Mouse (Mus musculus): Measurements from ENCODE around the gene Inpp5f. TPM values are rescaled to one million over a fixed set of nuclear protein-coding genes. Genes with fewer than 3 reads are reported as not detected.
"Not testable (repeated sequence)": the region's sequence is repeated elsewhere in the genome, so short reads cannot be mapped to it uniquely, and the experiment has no call there.

The Inpp5f gene
- total and polyA plus RNA-seq, 3 experiments: 1.5 to 4.5 (median 4.1) TPM

DNA sequence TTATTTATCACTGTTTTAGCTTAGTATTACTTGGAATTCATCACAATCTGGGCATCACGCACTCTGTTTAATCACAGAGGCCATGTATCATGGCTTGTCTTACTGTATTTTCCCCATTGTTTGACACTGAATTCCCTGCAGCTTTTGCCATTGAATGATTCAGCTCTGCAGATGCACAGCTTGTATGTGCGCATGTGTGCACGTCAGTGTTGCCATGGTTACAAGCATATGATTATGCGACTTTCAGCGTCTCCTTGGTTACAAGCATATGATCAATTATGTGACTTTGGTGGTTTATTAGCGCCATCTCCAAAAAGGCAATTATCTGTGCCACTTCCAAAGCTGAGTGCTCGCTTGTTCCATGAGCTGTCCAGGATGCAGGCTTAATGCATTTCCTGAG lies 79.7 kb downstream of the Inpp5f start:
- H3K4me1 ChIP-seq (ENCODE audit: control insufficient read depth, insufficient read depth, low read length): no peaks in the 10 kb centered on the region
- H3K27me3 ChIP-seq (ENCODE audit: control insufficient read depth, insufficient read depth, low read length): no peaks in the 10 kb centered on the region
- H3K36me3 ChIP-seq (ENCODE audit: control insufficient read depth, insufficient read depth, low read length): no peaks in the 10 kb centered on the region; the same call in 1 of the 2 replicates
- no peaks in the 10 kb centered on the region for H3K79me2 ChIP-seq (replicated peaks; ENCODE audit: control insufficient read depth, insufficient read depth, low read length)
- no peak overlapping the region for H3K27ac ChIP-seq
- 66% methylated on average over 7 of the region's 7 CpGs for WGBS
- H3K9ac ChIP-seq (ENCODE audit: low read depth, low read length): no peak overlapping the region
- intact Hi-C loops (cut with DNase I): loop anchor here (1.0 kb wide), 2 partner anchors 127 to 216 kb away; no protein-coding TSS in a partner anchor
- no peak overlapping the region for H3K4me3 ChIP-seq
- no peak for TF ChIP-seq POLR2A (IDR thresholded peaks at IDR 0.05; ENCODE audit: insufficient read depth, low read depth, low read length)
- no peak for TF ChIP-seq EP300 (IDR thresholded peaks at IDR 0.05; ENCODE audit: insufficient read depth, low read depth, low read length)
- TF ChIP-seq CTCF (IDR thresholded peaks at IDR 0.05): no peak
- DNase-seq: no peak

DNA sequence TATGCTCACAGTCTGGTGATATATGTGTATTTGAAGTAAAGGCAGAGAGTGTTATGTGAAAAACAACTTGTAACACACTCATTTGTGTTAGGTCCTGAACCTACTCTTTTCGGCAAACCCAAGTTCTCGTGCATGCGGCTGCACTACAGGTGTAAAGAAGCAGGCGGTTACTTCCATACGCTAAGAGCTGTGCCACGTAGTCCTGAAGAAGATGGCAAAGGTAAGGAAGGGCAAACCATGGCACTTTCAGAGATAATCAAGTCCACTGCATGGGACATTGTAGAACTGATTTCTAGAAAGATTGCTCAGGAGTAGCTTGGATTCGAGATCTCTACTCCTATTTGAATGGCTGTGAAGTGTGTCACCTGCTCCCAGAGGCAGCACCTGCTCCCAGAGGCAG lies 81.0 kb downstream of the Inpp5f start:
- no peaks in the 10 kb centered on the region for H3K79me2 ChIP-seq (replicated peaks; ENCODE audit: control insufficient read depth, insufficient read depth, low read length)
- intact Hi-C loops (cut with DNase I): no loop called here
- 90% methylated on average over 7 of the region's 7 CpGs for WGBS
- no peaks in the 10 kb centered on the region for H3K27me3 ChIP-seq (ENCODE audit: control insufficient read depth, insufficient read depth, low read length)
- H3K4me1 ChIP-seq (ENCODE audit: control insufficient read depth, insufficient read depth, low read length): no peaks in the 10 kb centered on the region
- no peak overlapping the region for H3K27ac ChIP-seq
- no peak overlapping the region for H3K4me3 ChIP-seq
- TF ChIP-seq CTCF (IDR thresholded peaks at IDR 0.05) (no peak), POLR2A (IDR thresholded peaks at IDR 0.05; ENCODE audit: insufficient read depth, low read depth, low read length) (no peak), EP300 (IDR thresholded peaks at IDR 0.05; ENCODE audit: insufficient read depth, low read depth, low read length) (no peak)
- DNase-seq: no peak
- no peak overlapping the region for H3K9ac ChIP-seq (ENCODE audit: low read depth, low read length)
- H3K36me3 ChIP-seq (ENCODE audit: control insufficient read depth, insufficient read depth, low read length): no peaks in the 10 kb centered on the region; the same call in 1 of the 2 replicates

DNA sequence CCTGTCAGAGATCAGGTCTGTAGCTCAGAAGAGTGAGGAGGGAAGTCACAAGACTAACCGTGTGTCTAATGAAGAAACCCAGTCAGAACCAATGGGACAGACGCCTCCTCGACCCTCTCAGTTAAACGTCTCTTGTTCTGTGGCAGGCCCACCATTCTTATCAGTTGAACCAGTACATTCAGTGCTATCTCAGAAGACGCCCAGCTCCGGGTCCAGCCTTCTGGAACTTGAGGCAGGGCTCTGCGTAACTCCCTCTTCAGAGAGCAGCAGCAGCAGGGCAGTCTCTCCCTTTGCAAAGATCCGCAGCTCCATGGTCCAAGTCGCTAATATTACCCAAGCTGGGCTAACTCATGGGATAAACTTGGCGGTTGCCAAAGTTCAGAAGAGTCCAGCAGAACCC lies 83.7 kb downstream of the Inpp5f start:
- no peak for TF ChIP-seq POLR2A (IDR thresholded peaks at IDR 0.05; ENCODE audit: insufficient read depth, low read depth, low read length)
- no peak for TF ChIP-seq EP300 (IDR thresholded peaks at IDR 0.05; ENCODE audit: insufficient read depth, low read depth, low read length)
- no peak for TF ChIP-seq CTCF (IDR thresholded peaks at IDR 0.05)
- no peak for DNase-seq
- Histone ChIP-seq H3K4me3 (no peak overlapping the region), H3K27ac (no peak overlapping the region), H3K27me3 (ENCODE audit: control insufficient read depth, insufficient read depth, low read length) (no peaks in the 10 kb centered on the region), H3K4me1 (ENCODE audit: control insufficient read depth, insufficient read depth, low read length) (no peaks in the 10 kb centered on the region), H3K79me2 (replicated peaks; ENCODE audit: control insufficient read depth, insufficient read depth, low read length) (no peaks in the 10 kb centered on the region), H3K9ac (ENCODE audit: low read depth, low read length) (no peak overlapping the region), H3K36me3 (ENCODE audit: control insufficient read depth, insufficient read depth, low read length) (no peaks in the 10 kb centered on the region; the same call in 1 of the 2 replicates)
- intact Hi-C loops (cut with DNase I): no loop called here
- WGBS: 74% methylated on average over 10 of the region's 10 CpGs

DNA sequence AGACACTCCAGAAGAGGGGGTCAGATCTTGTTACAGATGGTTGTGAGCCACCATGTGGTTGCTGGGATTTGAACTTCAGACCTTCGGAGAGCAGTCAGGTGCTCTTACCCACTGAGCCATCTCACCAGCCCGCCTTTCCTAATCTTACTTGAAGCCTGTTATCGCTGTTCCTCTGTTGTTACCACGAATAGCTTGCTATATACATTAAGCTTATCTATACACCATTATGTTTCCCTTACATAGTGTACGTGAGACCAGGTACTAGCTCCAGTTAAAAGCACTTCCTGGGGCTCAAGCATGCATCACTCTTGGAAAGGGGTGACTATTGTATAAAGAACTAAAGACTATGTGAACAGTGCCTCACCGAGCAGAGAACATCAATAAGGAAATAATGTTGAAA lies 88.8 kb downstream of the Inpp5f start:
- not testable (repeated sequence) for H3K27ac ChIP-seq; H3K79me2 ChIP-seq (replicated peaks; ENCODE audit: control insufficient read depth, insufficient read depth, low read length); H3K36me3 ChIP-seq (ENCODE audit: control insufficient read depth, insufficient read depth, low read length); H3K4me1 ChIP-seq (ENCODE audit: control insufficient read depth, insufficient read depth, low read length); H3K9ac ChIP-seq (ENCODE audit: low read depth, low read length); H3K27me3 ChIP-seq (ENCODE audit: control insufficient read depth, insufficient read depth, low read length); H3K4me3 ChIP-seq; DNase-seq
- intact Hi-C loops (cut with DNase I): loop anchor here (10.0 kb wide), 1 partner anchor 345 kb away; no protein-coding TSS in a partner anchor
- 77% methylated on average over 6 of the region's 6 CpGs for WGBS

DNA sequence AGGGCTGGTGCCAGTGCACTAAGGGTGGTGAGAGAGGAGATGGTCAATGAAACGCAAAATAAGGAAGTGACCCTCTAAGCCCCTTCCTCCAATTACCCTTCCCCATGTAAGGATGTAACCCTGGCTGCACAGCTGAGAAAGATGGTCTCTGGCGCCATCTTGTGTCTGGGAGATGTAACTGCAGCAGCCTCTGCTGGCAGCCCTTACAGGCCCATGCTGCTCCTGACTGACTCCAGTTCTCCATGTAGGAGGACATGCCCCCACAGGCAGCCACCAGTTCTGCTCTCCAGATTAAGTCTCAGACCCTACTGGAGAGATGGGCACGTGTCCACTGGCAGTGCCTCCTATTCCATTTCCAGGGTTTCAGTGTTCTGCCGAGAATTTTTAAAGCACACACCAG lies 94.6 kb downstream of the Inpp5f start:
- no peaks in the 10 kb centered on the region for H3K79me2 ChIP-seq (replicated peaks; ENCODE audit: control insufficient read depth, insufficient read depth, low read length)
- H3K9ac ChIP-seq (ENCODE audit: low read depth, low read length): no peak overlapping the region
- H3K27ac ChIP-seq: no peak overlapping the region
- no peaks in the 10 kb centered on the region for H3K4me1 ChIP-seq (ENCODE audit: control insufficient read depth, insufficient read depth, low read length)
- intact Hi-C loops (cut with DNase I): loop anchor here (1.0 to 10.0 kb wide), 3 partner anchors 231 to 458 kb away; partner anchors contain the start of gene Tgfb1i1
- WGBS: 19% methylated on average over 4 of the region's 4 CpGs
- TF ChIP-seq POLR2A (IDR thresholded peaks at IDR 0.05; ENCODE audit: insufficient read depth, low read depth, low read length) (no peak), CTCF (IDR thresholded peaks at IDR 0.05) (no peak), EP300 (IDR thresholded peaks at IDR 0.05; ENCODE audit: insufficient read depth, low read depth, low read length) (peak; percentile 80)
- H3K36me3 ChIP-seq (ENCODE audit: control insufficient read depth, insufficient read depth, low read length): no peaks in the 10 kb centered on the region
- DNase-seq: peak; percentile 66 to 78
- no peak overlapping the region for H3K4me3 ChIP-seq
- no peaks in the 10 kb centered on the region for H3K27me3 ChIP-seq (ENCODE audit: control insufficient read depth, insufficient read depth, low read length)

DNA sequence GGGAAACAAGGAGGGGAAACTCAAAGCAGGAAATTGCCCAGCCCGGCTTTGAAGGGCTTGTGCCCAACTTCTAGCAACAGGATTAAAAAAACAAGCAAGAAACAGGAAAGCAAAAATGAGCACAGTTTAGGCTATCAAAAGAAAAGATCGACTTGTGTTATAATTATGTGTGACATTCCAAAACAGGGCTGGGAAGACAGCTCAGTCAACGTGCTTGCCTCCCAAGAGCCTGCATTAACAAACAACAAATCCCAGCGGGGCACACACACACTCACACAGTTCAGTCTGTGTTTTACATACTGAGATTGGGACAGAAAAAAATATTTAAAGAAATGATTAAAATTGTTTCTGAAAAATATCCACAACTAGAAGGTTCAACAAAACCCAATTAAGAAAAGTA lies 106.9 kb downstream of the Inpp5f start:
- DNase-seq: no peak
- no peak for TF ChIP-seq EP300 (IDR thresholded peaks at IDR 0.05; ENCODE audit: insufficient read depth, low read depth, low read length)
- H3K79me2 ChIP-seq (replicated peaks; ENCODE audit: control insufficient read depth, insufficient read depth, low read length): no peaks in the 10 kb centered on the region
- intact Hi-C loops (cut with DNase I): no loop called here
- no peaks in the 10 kb centered on the region; the same call in none of the 2 replicates for H3K36me3 ChIP-seq (ENCODE audit: control insufficient read depth, insufficient read depth, low read length)
- H3K27me3 ChIP-seq (ENCODE audit: control insufficient read depth, insufficient read depth, low read length): no peaks in the 10 kb centered on the region
- H3K27ac ChIP-seq: no peak overlapping the region
- H3K4me1 ChIP-seq (ENCODE audit: control insufficient read depth, insufficient read depth, low read length): no peaks in the 10 kb centered on the region
- no peak overlapping the region for H3K9ac ChIP-seq (ENCODE audit: low read depth, low read length)
- H3K4me3 ChIP-seq: no peak overlapping the region
- WGBS: 44% methylated on average over 4 of the region's 4 CpGs

Data from heart, adult 2 months (tissue).